Mouse (Mus musculus): ENCODE measurements at regions not wholly inside any gene's neighbourhood (a gene's known extent, or its start where the extent isn't known, plus 50 kb on each side); places are given as distances from the start of the nearest gene placed in this dataset.

GRCm38 (mm10) chr3:129397481-129397880 is 65.0 kb upstream of the Enpep start:
- no peak overlapping the region for H3ac ChIP-seq (ENCODE audit: control insufficient read depth, insufficient read length)
- H3K36me3 ChIP-seq (ENCODE audit: control insufficient read depth, insufficient read depth) = no peaks in the 10 kb centered on the region
- H3K27me3 ChIP-seq (ENCODE audit: control insufficient read depth, insufficient read depth, insufficient read length) = no peaks in the 10 kb centered on the region
- no peak overlapping the region for H3K4me3 ChIP-seq
- no peak for TF ChIP-seq POLR2A (IDR thresholded peaks at IDR 0.05; ENCODE audit: insufficient read length, low read depth)
- TF ChIP-seq MYOG (IDR thresholded peaks at IDR 0.05; ENCODE audit: control insufficient read depth in 1 of 3, insufficient read depth in 1 of 3, insufficient read length in 2 of 3, low read depth in 2 of 3) = no peak
- no peak for TF ChIP-seq SRF (IDR thresholded peaks at IDR 0.05; ENCODE audit: control insufficient read depth, insufficient read length, low read depth)
- no peak for TF ChIP-seq E2F4 (IDR thresholded peaks at IDR 0.05; ENCODE audit: insufficient read depth)
- no peak for TF ChIP-seq MAX (IDR thresholded peaks at IDR 0.05; ENCODE audit: low read depth)
- TF ChIP-seq TCF3 (IDR thresholded peaks at IDR 0.05; ENCODE audit: insufficient read length, low read depth) = no peak
- no peak for TF ChIP-seq USF1 (IDR thresholded peaks at IDR 0.05; ENCODE audit: low read depth)
- TF ChIP-seq CEBPB (IDR thresholded peaks at IDR 0.05; ENCODE audit: insufficient read depth, poor library complexity, severe bottlenecking) = no peak
- no peak for TF ChIP-seq POLR2AphosphoS2 (IDR thresholded peaks at IDR 0.05; ENCODE audit: insufficient read length, low read depth)
- no peak for TF ChIP-seq TCF12 (IDR thresholded peaks at IDR 0.05; ENCODE audit: insufficient read depth, poor library complexity, severe bottlenecking)
- TF ChIP-seq REST (IDR thresholded peaks at IDR 0.05; ENCODE audit: insufficient read depth, insufficient read length) = no peak
- TF ChIP-seq MYOD1 (IDR thresholded peaks at IDR 0.05; ENCODE audit: control insufficient read depth in 1 of 3, insufficient read length in 2 of 3, low read depth in 2 of 3) = no peak
- H3K4me2 ChIP-seq (ENCODE audit: low read depth) = no peak overlapping the region
- H3K79me2 ChIP-seq (ENCODE audit: control insufficient read depth, insufficient read depth) = no peaks in the 10 kb centered on the region

- no peaks in the 10 kb centered on the region for H3K79me2 ChIP-seq (ENCODE audit: control insufficient read depth, insufficient read depth)
- no peaks in the 10 kb centered on the region for H3K36me3 ChIP-seq (ENCODE audit: control insufficient read depth, insufficient read depth)
- H3K4me2 ChIP-seq (ENCODE audit: low read depth) = no peak overlapping the region
- no peak for TF ChIP-seq POLR2AphosphoS2 (IDR thresholded peaks at IDR 0.05; ENCODE audit: insufficient read length, low read depth)
- no peak for TF ChIP-seq E2F4 (IDR thresholded peaks at IDR 0.05; ENCODE audit: insufficient read depth)
- no peak for TF ChIP-seq TCF3 (IDR thresholded peaks at IDR 0.05; ENCODE audit: insufficient read length, low read depth)
- no peak for TF ChIP-seq SRF (IDR thresholded peaks at IDR 0.05; ENCODE audit: control insufficient read depth, insufficient read length, low read depth)
- TF ChIP-seq MYOG (IDR thresholded peaks at IDR 0.05; ENCODE audit: control insufficient read depth in 1 of 3, insufficient read depth in 1 of 3, insufficient read length in 2 of 3, low read depth in 2 of 3) = no peak
- TF ChIP-seq MAX (IDR thresholded peaks at IDR 0.05; ENCODE audit: low read depth) = no peak
- TF ChIP-seq USF1 (IDR thresholded peaks at IDR 0.05; ENCODE audit: low read depth) = no peak
- no peak for TF ChIP-seq MYOD1 (IDR thresholded peaks at IDR 0.05; ENCODE audit: control insufficient read depth in 1 of 3, insufficient read length in 2 of 3, low read depth in 2 of 3)
- no peak for TF ChIP-seq CEBPB (IDR thresholded peaks at IDR 0.05; ENCODE audit: insufficient read depth, poor library complexity, severe bottlenecking)
- no peak for TF ChIP-seq POLR2A (IDR thresholded peaks at IDR 0.05; ENCODE audit: insufficient read length, low read depth)
- no peak for TF ChIP-seq TCF12 (IDR thresholded peaks at IDR 0.05; ENCODE audit: insufficient read depth, poor library complexity, severe bottlenecking)
- no peak for TF ChIP-seq REST (IDR thresholded peaks at IDR 0.05; ENCODE audit: insufficient read depth, insufficient read length)
- H3K4me3 ChIP-seq = no peak overlapping the region
- H3K27me3 ChIP-seq (ENCODE audit: control insufficient read depth, insufficient read depth, insufficient read length) = no peaks in the 10 kb centered on the region
- H3ac ChIP-seq (ENCODE audit: control insufficient read depth, insufficient read length) = no peak overlapping the region
Observed at GRCm38 (mm10) chr3:129400092-129400924, 67.8 kb upstream of the Enpep start.

GRCm38 (mm10) chr3:129411389-129412054 is 79.0 kb upstream of the Enpep start:
- no peaks in the 10 kb centered on the region for H3K27me3 ChIP-seq (ENCODE audit: control insufficient read depth, insufficient read depth, insufficient read length)
- TF ChIP-seq MAX (IDR thresholded peaks at IDR 0.05; ENCODE audit: low read depth) = no peak
- TF ChIP-seq POLR2AphosphoS2 (IDR thresholded peaks at IDR 0.05; ENCODE audit: insufficient read length, low read depth) = no peak
- no peak for TF ChIP-seq MYOD1 (IDR thresholded peaks at IDR 0.05; ENCODE audit: control insufficient read depth in 1 of 3, insufficient read length in 2 of 3, low read depth in 2 of 3)
- TF ChIP-seq CEBPB (IDR thresholded peaks at IDR 0.05; ENCODE audit: insufficient read depth, poor library complexity, severe bottlenecking) = no peak
- no peak for TF ChIP-seq REST (IDR thresholded peaks at IDR 0.05; ENCODE audit: insufficient read depth, insufficient read length)
- no peak for TF ChIP-seq TCF12 (IDR thresholded peaks at IDR 0.05; ENCODE audit: insufficient read depth, poor library complexity, severe bottlenecking)
- no peak for TF ChIP-seq E2F4 (IDR thresholded peaks at IDR 0.05; ENCODE audit: insufficient read depth)
- TF ChIP-seq POLR2A (IDR thresholded peaks at IDR 0.05; ENCODE audit: insufficient read length, low read depth) = no peak
- no peak for TF ChIP-seq USF1 (IDR thresholded peaks at IDR 0.05; ENCODE audit: low read depth)
- H3ac ChIP-seq (ENCODE audit: control insufficient read depth, insufficient read length) = no peak overlapping the region
- H3K79me2 ChIP-seq (ENCODE audit: control insufficient read depth, insufficient read depth) = no peaks in the 10 kb centered on the region
- no peaks in the 10 kb centered on the region for H3K36me3 ChIP-seq (ENCODE audit: control insufficient read depth, insufficient read depth)
- H3K4me2 ChIP-seq (ENCODE audit: low read depth) = no peak overlapping the region
- H3K4me3 ChIP-seq = no peak overlapping the region

GRCm38 (mm10) chr3:129412126-129412960 is 79.8 kb upstream of the Enpep start:
- H3ac ChIP-seq (ENCODE audit: control insufficient read depth, insufficient read length) = no peak overlapping the region
- H3K4me3 ChIP-seq = no peak overlapping the region
- H3K36me3 ChIP-seq (ENCODE audit: control insufficient read depth, insufficient read depth) = no peaks in the 10 kb centered on the region
- no peak overlapping the region for H3K4me2 ChIP-seq (ENCODE audit: low read depth)
- H3K79me2 ChIP-seq (ENCODE audit: control insufficient read depth, insufficient read depth) = no peaks in the 10 kb centered on the region
- H3K27me3 ChIP-seq (ENCODE audit: control insufficient read depth, insufficient read depth, insufficient read length) = no peaks in the 10 kb centered on the region
- TF ChIP-seq MYOG (IDR thresholded peaks at IDR 0.05; ENCODE audit: control insufficient read depth in 1 of 3, insufficient read depth in 1 of 3, insufficient read length in 2 of 3, low read depth in 2 of 3) (no peak), TCF3 (IDR thresholded peaks at IDR 0.05; ENCODE audit: insufficient read length, low read depth) (no peak), POLR2AphosphoS2 (IDR thresholded peaks at IDR 0.05; ENCODE audit: insufficient read length, low read depth) (no peak), CEBPB (IDR thresholded peaks at IDR 0.05; ENCODE audit: insufficient read depth, poor library complexity, severe bottlenecking) (no peak), MYOD1 (IDR thresholded peaks at IDR 0.05; ENCODE audit: control insufficient read depth in 1 of 3, insufficient read length in 2 of 3, low read depth in 2 of 3) (no peak), TCF12 (IDR thresholded peaks at IDR 0.05; ENCODE audit: insufficient read depth, poor library complexity, severe bottlenecking) (no peak), MAX (IDR thresholded peaks at IDR 0.05; ENCODE audit: low read depth) (no peak), REST (IDR thresholded peaks at IDR 0.05; ENCODE audit: insufficient read depth, insufficient read length) (no peak), SRF (IDR thresholded peaks at IDR 0.05; ENCODE audit: control insufficient read depth, insufficient read length, low read depth) (no peak), USF1 (IDR thresholded peaks at IDR 0.05; ENCODE audit: low read depth) (no peak), E2F4 (IDR thresholded peaks at IDR 0.05; ENCODE audit: insufficient read depth) (no peak), POLR2A (IDR thresholded peaks at IDR 0.05; ENCODE audit: insufficient read length, low read depth) (no peak)

Measured in myocyte (in vitro differentiated cells).